Mouse (Mus musculus) heart, postnatal 10 days (tissue): ENCODE data around the gene Dst. TPM values are rescaled to one million over a fixed set of nuclear protein-coding genes. Genes with fewer than 3 reads are reported as not detected.

Experiments used
- DNase-seq, 2 experiments: peaks; one replicate each; pipeline ENCODE4 v3.0.0; 2021
- intact Hi-C: fragments of 180-260 bp; cut with DNase I; formaldehyde crosslinking; loops from one replicate; pipeline ENCODE4 v1.15.1; 2025
- total RNA-seq, 2 experiments: library from RNA; stranded (reverse); gene quantifications; 2 replicates each; pipeline ENCODE4 v1.2.3; 2021

Dst gene
- total RNA-seq, 2 experiments from 2014 or later: 281 to 295 TPM

DNA sequence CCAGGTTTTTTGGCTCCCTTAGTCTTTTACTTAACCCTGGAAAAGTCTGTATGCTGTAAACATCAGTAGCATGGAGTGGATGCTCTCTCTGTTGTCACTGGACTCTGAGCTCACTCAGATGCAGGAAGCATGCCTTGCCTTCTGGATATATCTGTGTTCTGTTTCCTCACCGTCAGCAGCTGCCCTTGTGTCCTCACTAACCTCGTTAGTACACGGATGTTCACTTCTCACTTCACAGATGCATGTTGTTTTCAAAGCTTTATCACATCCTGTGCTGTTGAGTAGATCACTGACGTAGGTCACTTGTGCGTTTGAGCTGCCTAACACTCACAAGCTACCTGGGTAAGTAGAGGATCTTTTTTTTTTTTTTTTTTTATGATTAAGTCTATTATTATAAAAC lies 279.5 kb downstream of the Dst start:
- DNase-seq: no peak
- intact Hi-C loops: no loop called here

DNA sequence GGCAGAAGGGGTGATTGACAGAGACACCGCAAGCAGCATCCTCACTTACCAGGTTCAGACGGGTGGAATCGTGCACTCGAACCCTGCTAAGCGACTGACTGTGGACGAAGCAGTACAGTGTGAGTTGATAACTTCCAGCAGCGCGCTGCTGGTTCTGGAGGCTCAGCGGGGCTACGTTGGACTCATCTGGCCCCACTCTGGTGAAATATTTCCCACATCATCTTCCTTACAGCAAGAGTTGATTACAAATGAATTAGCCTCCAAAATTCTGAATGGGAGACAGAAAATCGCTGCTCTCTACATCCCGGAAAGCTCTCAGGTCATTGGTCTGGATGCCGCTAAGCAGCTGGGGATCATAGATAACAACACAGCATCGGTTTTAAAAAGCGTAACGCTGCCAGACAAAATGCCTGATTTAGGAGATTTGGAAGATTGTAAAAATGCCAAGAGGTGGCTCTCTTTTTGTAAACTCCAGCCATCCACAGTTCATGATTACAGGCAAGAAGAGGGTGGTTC lies 280.8 kb downstream of the Dst start:
- DNase-seq: no peak
- intact Hi-C loops: no loop called here

DNA sequence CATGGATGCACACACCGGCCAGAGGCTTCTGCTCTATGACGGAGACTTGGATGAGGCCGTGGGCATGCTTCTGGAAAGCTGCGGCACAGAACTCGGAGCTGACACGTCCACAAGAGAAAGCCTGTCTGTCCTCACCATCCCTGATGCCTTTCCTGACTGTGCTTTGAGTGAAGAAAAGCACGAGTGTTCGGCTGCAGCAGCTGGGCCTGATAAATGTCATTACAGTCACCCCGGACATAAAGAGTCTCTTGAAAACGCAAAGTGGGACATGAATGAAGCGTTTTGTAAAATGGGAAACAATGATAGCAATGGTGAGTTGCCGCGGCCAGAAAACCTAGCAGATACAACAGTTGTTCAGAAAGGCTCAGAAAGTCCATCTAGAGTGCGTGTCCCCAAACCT lies 281.3 kb downstream of the Dst start:
- no peak for DNase-seq
- intact Hi-C loops: no loop called here

DNA sequence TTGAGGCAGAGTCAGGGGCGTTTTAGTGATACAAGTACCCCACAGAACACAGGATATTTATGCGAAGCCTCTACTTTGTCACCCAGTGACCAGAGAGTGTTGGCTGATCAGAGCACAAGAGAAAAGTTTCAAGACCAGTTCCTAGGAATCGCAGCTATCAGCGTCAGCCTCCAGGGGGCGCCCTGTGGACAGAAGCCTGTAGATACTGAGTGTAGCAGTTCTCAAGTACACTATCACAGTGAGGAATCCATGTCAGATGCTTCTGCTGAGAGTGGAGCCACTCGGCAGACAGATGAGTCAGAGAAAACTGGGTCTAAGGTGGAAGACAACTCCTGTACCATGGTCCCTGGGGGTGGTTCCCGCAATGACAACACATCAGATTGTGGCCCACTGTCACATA lies 281.9 kb downstream of the Dst start:
- intact Hi-C loops: no loop called here
- peak; percentile 54 to 76 for DNase-seq

DNA sequence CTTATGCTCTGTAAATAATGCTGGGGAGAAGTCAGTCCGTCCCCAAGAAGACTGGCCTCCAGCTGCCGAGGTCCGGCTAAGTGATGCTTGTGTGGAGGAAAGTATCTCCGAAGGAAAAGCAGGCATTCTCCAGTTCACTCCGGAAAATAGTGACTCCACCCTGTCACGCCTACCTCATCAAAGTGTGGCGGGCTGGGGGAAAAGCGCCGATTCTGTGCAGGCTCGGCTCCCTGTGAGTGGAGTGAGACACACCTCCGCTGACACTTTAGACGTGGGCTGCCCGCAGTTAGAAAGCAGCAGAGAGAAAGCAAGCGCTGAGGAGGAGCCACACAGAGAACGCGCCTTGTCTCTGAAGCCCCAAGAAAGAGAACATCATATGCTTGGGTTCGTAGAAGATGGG lies 284.1 kb downstream of the Dst start:
- intact Hi-C loops: no loop called here
- DNase-seq: no peak

DNA sequence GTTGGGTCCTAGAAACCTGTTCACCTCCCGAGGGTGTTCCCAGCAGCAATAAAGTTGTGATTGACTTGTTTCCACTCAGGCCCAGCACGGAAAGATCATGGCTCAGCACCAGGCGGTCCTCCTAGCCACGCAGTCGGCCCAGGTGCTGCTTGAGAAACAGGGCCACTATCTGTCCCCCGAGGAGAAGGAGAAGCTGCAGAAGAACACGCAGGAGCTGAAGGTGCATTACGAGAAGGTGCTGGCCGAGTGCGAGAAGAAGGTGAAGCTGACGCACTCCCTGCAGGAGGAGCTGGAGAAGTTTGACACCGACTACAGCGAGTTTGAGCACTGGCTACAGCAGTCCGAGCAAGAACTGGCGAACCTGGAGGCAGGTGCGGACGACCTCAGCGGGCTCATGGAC lies 292.8 kb downstream of the Dst start:
- no peak for DNase-seq
- intact Hi-C loops: loop anchor here (5.0 kb wide), 2 partner anchors 212 to 402 kb away; no protein-coding TSS in a partner anchor

DNA sequence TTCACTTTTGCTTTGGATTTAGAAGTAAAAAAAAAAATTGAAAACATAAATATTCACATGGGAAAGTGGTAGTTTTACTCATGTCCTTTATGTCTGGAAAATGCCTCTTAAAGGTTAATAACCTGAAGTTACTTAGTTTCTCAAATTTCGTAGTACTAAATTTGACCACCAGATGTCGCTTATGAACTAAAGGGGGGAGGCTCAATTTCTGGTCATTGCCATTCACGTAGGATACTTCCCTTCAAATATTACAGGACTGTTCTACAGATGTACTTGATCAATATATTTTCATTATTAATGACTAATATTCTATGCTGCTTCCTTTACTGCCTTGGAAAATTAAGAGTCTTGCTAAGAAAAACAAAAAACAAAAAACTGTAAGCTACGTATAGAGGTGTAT lies 293.5 kb downstream of the Dst start:
- peak in 1 of 2 experiments; percentile 34 for DNase-seq
- intact Hi-C loops: loop anchor here (5.0 kb wide), 2 partner anchors 211 to 401 kb away; no protein-coding TSS in a partner anchor

DNA sequence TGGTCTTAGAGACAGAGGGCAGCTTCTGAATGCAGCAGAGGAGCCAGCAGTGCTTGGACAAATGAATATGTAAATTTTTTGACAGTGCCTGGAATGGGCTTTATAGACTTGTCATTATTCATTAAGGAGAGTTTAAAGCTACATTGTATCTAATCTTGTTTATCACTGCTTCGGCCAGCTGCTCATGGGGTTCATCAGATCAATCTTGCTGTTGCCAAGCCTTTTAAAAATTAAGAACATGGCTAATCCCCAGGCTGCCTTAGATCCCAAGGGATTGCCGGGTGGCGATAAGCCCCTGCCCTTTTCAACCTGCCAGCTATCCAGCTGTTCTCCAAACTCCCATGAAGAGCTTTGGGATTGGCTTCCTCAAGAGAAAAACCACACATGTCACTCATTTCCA lies 303.7 kb downstream of the Dst start:
- DNase-seq: no peak
- intact Hi-C loops: no loop called here

DNA sequence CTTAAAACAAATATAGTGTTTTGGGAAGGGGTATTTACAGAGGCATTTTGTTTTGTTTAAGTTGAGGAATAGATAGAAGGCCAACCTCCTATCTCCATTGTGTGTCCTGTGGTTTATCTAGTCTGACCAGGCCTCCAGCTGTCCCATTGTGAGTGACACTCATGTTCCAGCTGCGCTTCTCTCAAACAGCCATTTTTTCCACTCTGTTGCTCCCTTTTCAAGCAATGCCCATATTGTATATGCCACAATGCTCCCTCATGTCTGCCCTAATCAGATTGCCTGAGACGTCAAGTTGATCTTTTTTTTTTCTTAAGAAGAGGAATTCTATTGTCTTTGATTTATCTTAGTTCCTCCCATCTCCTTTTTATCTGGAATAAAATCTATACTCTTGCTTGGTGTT lies 308.4 kb downstream of the Dst start:
- intact Hi-C loops: loop anchor here (5.0 kb wide), 1 partner anchor 46 kb away; no protein-coding TSS in a partner anchor

DNA sequence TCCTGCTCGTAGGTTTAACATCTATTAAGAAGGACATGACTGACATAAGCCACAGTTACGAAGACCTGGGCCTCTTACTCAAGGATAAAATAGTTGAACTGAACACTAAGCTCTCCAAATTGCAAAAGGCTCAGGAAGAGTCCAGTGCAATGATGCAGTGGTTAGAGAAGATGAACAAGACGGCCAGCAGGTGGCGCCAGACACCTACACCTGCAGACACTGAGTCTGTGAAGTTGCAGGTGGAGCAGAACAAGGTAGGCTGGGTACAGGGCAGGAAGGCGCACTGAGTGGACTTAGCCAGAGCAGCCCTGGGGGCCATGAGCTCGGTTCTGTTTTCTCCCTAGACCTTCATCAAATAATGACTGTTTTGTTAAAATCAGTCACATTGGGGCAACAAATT lies 310.3 kb downstream of the Dst start:
- intact Hi-C loops: loop anchor here (1.0 to 5.0 kb wide), 2 partner anchors 44 to 192 kb away; no protein-coding TSS in a partner anchor
- peak; percentile 79 to 88 for DNase-seq

More for the DNA sequence above, 308.4 kb downstream of the Dst start:
- DNase-seq: no peak

DNA sequence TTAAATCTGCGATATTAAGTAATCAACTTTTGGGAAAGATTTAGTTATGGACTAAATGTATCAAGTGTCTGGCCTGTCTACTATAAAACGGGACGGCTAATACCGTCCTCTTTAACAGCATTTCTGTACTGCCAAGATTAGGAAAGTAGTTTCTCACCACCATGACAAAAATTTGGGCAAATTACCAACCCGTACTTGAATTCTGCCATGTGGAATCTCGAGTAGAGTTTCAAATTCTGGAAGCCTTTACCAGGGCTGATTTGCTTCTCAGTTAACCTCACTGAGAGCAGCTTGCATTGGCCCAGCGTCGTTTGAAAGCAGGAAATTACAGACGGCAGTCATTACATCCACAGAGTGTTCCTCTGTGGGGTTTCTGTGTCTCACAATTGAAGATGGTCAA lies 310.8 kb downstream of the Dst start:
- DNase-seq: no peak
- intact Hi-C loops: loop anchor here (1.0 to 5.0 kb wide), 2 partner anchors 44 to 192 kb away; no protein-coding TSS in a partner anchor

DNA sequence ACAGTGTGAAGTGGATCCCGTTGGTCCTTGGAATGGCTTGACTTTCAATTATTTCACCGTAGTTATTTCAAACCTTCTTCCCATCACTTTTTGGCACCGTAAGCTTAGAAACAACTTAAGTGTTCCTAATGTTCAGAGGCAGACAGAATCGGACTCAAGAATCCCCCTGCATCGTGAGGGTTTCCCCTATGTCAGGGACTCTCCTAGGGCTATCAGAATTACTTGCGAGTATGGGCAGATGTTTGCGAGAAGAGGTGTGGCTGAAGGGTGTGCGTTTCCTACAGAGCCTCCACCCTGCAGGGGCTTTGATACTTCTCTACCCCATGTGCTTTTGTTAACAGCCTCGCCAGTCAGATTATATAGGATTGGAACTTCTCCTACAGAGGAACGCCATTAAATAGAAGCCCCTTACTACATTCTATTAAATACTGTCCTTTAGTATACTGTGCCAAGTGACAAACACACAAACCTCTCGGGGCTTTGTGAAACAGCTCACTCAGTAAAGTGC lies 312.1 kb downstream of the Dst start:
- intact Hi-C loops: no loop called here

DNA sequence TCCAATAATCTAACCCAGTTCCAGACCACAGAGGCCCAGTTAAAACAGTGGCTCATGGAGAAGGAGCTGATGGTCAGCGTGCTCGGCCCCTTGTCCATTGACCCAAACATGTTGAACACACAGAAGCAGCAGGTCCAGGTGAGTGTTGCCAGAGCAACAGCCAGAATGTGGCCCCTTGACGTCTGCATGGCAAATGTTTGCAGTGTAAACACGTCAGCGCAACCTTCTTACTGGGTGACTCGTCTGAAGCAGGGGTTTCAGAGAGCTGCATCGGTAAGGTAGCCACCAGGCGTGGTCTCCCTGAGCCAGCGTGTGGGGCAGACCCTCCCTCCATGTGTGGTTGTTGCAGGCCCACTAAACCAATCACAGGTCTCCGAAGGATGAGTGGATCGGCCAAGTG lies 315.8 kb downstream of the Dst start:
- no peak for DNase-seq
- intact Hi-C loops: no loop called here

More for the DNA sequence above, 312.1 kb downstream of the Dst start:
- no peak for DNase-seq

DNA sequence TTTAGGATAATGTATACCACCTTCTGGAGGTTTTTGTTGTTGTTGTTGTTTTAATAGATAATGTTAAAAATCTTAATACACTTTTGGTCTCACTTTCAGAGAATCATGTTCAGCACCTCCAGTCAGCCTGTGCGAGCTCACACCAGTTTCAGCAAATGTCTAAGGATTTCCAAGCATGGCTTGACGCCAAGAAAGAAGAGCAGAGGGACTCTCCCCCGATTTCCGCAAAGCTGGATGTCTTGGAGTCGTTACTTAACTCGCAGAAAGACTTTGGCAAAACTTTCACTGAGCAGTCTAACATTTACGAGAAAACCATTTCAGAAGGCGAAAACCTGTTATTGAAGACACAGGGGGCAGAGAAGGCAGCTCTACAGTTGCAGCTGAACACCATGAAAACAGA lies 319.7 kb downstream of the Dst start:
- DNase-seq: peak; percentile 44 to 48
- intact Hi-C loops: no loop called here

DNA sequence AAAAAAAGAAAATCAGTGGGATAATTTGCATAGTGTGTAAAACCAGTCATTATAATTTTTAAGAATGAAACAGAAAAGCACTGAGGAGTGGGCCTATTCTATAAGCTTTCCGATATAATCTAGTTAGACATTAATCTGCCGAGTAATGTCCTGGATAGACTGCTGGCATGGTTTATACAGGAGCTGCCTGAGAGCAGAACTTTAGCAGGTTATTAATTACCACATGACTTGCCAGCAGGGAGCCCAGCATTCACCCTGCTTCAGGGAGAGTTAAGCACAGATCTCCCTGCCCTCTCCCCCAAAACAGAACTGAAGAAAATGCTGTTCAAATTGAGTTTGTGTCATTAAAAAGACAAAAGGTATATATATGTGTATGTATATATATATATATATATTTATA lies 323.0 kb downstream of the Dst start:
- no peak for DNase-seq
- intact Hi-C loops: no loop called here

DNA sequence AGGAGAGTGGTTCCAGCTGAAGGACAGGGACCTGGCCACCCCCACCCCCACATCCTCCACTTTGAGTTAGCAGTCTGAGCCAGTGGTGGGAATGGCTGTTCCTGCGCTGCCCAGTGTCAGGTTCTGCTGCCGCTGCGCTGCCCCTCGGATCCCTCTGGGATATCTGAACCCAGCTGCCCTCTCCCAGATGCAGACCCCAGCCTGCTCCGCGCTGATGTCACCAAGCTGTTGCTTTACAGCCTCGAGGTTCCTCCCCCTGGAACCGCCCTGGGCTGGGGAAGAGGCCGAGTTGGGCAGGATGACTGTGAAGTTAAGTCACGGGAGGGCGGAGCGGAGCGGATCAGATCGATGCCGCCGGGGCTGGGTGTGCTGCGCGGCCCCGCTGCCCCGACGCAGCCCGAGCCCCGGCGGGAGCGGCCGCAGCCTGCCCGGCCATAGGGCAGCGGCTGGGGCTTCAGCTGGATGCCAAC lies 328.3 kb downstream of the Dst start:
- peak; percentile 76 to 80 for DNase-seq
- intact Hi-C loops: no loop called here

DNA sequence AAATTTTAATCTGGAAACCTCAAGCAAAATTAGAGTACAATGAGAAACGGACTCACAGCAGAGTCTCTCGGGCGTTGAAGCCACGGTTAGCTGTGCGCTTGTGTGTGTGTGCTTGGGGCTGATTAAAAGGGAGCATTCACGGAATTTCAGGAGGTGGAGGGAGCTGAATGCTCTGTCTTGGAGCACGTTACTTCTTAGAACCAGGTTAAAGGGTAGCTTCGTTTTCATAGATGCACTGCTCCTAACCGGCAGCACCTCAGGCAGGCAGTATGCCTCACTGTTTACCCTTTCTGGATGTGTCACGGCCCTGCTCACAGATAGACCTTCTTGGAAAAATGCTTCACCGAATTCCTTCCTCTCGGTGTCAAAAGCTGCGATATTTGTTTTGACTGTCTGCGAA lies 329.2 kb downstream of the Dst start:
- intact Hi-C loops: no loop called here

DNA sequence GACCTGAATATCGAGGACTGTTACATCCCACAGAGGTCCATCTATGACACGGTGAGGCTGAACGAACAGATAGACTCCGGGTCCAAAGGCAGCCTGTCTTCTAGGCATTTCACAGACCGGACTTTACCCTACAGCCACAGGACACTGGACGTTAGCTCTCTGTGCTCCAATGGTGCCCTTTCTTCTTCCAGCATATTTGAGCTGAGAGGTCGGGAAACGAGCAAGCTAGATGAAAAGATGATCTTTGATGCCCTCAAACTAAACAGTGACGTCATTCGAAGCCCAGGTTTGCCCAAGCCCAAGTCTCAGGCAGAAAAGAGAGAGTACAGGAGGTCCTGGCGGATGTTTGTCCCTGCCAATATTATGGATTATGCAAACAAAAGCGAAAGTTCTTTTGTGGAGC lies 329.7 kb downstream of the Dst start:
- intact Hi-C loops: no loop called here
- DNase-seq: no peak

More for the DNA sequence above, 329.2 kb downstream of the Dst start:
- DNase-seq: no peak

DNA sequence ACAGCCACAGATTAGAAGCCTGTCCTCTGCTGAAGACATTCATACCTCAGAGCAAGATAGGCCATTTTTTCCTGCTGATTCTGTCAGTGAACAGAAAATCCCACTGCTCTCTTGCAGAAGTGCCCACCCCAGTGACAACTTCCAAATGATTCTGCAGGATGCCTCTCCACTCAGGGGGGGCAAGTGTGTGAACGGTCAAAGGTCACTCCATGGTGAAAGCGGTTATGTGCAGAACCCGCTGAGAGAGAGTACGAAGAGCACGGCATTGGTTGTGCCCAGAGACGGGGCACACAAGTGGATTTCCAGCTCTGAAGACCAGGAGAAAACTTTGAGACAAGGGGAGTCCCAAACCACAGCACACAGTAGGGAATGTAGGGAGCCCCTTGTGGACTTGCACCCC lies 330.2 kb downstream of the Dst start:
- intact Hi-C loops: no loop called here
- no peak for DNase-seq

DNA sequence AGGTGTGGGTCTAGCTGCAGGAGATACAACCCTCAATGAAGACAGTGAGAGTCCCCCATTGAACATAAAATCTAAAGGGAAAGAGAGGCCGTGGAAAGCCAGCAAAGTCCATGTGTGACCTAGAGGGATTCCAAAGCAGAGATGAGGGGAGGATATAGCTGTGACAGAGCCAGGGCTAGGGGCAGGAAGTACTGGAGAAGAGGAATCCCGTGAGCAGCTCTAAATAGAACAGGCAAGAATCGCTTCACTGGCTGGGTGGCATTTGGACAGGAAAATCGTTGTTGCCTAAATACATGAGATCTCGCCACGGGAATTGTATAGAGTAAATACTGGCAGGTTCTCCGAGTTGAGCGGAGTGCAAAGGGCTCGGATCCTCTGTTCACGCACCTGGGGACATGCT lies 336.7 kb downstream of the Dst start:
- intact Hi-C loops: no loop called here
- DNase-seq: peak; percentile 46 to 62

DNA sequence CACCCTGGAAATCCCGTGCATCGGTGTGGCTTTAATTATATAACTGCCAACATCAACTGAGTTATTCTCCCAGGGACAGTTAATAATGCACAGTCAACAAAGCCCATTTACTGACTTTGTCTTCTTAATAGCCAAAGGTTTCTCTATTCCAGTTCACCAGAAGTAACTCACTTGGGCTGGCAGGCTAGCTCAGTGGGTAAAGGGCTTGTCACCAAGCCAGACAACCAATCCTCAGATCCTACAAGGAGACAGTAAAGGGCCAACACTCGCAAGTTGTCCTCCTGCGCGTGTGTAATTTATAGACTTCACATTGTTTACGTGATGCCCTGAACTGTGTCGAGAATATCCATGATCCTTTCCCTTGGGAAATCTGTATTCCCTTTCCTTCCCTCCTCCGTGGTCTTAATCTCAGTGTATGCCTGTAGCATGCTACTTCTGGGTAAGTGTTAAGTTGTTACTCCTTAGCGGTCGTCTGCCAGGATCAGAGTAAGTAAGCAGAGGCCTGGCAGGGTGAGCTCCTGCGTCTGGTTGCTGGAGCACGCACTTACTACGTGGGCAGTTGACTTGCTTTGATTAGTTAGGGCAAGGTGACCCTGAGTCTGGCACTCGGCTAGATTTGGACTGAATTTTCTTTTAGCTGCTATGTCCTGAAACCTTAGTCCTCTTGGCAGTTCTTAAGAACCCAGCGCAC lies 338.1 kb downstream of the Dst start:
- DNase-seq: peak; percentile 42 to 56
- intact Hi-C loops: no loop called here

DNA sequence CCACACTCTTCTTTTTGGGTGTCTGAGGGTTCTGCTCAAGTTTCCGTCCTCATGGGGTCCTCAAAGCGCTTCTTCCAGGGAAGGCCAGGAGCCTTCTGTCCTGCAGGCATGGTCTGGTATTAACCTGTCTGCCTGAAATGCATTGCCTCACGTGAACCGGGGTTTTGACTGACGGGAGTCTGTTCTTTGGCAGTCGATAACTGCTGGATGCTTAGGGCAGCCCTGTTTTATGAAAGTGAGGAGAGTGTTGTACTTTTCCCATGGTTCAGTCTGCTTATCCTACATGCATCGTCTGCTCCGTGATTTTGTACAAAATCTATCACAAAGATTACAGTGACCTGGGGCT lies 338.6 kb downstream of the Dst start:
- intact Hi-C loops: no loop called here
- peak in 1 of 2 experiments; percentile 44 for DNase-seq
